Mouse (Mus musculus): ENCODE measurements at regions not wholly inside any gene's neighbourhood (a gene's known extent, or its start where the extent isn't known, plus 50 kb on each side); places are given as distances from the start of the nearest gene placed in this dataset.

DNA sequence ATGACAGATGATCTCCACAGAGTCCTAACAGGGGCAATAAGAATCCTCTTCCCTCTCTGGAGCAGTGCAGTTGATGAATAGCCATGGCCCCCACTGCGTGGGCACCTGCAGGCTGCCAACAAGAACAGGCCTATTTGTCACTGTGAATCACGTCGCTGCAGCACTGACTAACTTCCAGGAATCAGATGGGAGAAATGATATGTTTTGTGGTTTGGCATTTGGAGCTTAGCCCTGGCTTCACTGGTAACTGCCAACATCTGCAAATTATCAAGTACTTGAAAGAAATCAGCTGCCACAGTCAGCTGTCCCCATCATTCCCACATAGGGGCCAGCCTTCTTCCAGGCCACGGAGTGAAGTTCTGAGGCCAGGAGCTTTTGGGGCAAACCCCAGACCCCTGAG lies 142.8 kb downstream of the Ets2 start:
- in situ Hi-C loops (cut with MboI, MseI): no loop called here

DNA sequence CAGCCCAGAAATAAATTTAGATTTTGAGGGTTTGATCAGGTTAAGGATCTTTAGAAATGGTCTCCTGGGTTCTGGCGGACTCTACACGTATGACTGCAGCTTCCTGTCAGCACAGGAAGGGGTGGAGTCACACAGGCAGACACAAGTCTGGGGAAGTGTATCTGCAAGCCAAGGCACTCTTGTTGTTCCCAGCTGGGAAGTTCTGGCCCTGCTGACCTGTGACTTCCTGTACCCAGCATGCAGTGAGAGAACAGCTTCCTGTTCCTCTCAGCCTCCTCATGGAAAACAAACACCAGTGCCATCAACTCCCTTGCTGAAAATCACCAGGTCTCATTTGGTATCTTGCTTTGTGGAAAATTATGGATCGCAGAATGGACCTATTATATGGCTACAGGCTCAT lies 140.9 kb downstream of the Ets2 start:
- in situ Hi-C loops (cut with MboI, MseI): no loop called here

DNA sequence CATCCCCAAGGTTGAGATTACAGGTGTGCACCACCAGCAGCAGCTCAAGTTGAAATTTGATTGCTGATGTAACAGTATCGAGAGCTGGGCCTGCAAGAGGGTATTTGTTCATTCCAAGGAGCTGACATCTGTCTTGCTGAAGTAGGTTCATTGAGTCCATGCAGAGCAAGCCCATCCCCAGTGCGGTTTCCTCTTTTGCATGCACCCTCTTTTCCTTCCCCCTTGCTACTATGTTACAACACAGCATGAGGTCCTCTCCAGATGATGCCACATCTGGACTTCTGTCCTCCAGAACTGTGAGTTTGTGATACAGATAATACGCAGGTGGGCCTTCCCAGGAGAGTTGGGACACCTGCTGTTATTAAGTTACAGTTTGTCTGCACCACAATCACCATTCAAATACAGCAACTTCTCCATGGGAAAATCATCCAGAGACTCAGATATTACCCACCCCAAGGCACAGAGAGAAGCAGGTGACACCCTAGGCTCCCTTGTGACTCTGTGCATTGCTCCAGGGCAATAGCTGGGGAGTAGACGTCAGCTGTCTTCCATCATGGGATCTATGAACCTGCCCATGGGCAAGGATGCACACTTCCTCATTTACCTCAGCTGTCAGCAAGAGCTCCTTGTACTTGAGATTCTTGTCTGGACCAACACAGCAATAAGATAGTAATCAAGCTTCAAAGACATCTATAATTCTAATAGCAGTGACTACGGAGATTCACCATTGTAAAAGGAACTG lies 137.8 kb downstream of the Ets2 start:
- in situ Hi-C loops (cut with MboI, MseI): no loop called here

DNA sequence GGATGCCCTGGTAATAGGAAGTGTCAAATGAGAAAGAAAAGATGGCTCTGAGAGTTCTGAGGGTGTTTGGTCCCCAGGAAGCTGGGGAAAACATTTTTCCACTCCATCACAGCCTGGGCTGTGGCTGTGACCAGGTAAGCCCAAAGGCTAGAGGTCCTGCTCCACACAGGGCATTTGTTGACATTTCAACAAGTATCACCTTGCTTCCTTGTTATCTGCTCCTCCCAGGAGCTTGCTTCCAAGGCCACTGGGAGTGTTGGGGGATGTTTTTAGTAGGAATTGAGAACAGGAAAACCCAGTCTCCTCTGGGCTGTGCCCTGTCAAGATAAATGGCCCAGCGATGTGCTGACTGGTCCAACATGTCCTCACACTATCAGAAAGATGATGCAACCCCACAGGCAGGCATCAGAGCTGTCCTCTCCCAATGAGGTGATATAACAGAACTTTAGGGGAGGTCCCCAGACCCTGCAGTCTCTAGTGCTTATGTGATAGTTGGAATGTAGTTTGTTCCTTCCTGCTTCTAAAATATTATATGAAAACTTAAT lies 137.1 kb downstream of the Ets2 start:
- in situ Hi-C loops (cut with MboI, MseI): no loop called here

DNA sequence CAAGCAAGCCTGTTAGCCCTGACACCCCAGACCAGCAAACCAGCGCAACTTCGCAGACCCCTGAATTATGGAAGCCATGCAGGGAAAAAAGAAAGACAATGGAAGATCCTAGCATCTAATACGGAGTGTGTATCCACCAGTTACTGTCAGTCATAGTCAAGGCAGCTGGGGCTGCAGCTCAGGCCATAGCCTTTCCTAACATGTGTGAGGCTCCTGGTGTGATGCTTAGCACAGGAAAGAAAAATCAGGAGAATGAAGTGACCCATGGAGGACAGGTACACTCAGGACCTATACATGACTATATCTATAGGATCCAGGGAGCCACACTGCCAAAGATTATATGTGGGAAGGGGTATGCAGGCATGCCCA lies 136.6 kb downstream of the Ets2 start:
- in situ Hi-C loops (cut with MboI, MseI): no loop called here

DNA sequence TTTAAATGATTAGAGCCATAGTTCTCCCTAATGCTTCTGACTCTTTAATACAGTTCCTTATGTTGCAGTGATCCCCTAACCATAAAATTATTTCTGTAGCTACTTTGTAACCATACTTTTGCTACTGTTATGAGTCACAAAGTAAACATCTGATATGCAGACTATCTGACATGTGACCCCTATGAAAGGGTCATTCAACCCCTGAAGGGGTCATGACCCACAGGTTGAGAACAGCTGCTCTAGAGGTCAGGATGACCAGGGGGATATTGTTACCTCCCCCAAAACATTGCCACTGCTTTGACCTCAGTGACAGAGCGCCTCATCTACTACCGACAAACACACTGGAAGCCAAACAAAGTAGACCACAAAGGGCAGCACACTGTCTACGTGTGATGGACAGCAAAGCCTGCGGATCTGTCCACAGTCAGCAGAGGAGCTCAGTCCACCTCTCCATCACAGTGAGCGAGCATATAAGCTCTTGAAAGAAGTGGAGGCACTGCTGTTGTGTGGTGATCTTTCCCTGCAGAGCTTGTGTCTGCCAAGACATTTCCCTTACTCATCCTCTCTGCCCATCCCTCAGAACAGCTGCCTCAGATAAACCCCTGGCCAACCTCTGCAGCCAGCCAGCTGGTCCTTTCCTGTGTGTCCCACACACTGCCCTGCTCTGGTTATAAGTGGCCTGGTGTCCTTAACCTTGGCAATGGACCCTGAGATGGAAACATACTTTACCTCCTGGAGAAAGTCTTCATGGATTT lies 136.0 kb downstream of the Ets2 start:
- in situ Hi-C loops (cut with MboI, MseI): no loop called here

DNA sequence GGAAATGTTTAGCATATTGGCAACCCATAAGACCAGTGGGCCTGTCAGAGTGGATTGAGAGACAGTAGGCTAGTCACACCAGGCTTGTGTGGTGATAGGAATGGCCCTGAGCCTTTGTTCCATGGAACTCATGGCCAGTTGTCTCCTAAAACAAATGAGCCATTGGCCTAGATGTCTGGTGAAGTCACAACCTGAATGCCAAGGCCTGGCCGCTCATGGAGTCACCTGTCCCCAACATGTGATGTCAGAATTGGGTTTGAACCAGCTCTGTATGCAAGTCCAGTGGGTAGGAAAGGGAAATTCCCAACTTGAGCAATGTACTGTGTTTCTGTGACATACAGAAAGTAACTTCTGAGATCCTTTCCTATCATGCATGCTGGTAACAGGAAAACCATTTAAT lies 134.1 kb downstream of the Ets2 start:
- in situ Hi-C loops (cut with MboI, MseI): no loop called here

DNA sequence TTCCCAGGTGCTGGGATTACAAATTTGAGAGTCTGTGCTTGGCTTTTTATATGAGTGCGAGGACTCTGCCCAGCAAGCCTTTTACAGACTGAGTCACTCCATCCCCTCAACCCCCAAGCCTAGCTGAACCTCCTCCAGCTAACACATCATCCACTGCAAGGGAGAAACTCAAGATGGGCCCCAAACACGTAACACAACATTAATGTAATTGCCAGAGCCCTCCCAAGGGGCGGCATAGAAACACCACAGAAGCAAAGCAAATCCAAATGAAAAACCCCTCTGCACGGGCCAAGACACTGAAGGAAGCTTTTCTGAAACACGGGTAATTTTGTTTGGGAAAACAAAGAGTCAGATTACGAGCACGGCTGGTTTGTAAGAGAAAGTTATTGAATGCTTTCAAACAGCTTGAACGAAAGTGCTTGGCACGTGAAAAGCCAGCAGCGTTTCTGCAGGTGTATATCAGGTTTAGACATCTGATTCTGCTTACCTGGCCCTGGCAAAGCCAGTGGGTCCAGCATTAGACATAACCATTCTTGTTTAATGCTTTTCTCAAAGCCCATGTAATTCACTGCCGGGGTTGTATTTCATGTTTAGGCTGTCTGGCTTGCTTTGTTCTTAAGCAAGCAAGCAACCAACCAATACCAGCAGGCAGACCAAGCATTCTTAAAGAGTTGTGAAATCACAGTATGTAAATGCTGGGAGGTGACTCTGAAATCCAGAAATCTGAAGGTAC lies 132.8 kb downstream of the Ets2 start:
- in situ Hi-C loops (cut with MboI, MseI): no loop called here

DNA sequence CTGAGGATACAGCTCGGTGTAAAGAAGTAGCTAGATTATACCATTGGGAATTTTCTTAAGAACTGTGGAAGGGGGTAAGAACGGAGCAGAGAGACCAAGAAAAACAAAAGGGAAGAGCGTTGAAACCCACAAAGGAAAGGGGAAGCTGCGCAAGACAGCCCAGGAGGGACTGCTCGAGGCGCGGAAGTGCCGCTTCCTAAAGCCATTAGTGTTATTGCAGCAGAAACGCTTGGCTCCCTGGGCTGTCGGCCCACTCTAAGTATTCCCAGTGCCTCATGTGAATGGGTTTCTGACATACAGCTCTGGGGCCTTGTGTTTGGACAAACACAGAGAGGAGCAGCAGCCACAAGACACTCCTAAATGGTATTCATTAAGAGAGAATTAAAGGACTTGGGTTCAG lies 131.6 kb downstream of the Ets2 start:
- in situ Hi-C loops (cut with MboI, MseI): no loop called here

DNA sequence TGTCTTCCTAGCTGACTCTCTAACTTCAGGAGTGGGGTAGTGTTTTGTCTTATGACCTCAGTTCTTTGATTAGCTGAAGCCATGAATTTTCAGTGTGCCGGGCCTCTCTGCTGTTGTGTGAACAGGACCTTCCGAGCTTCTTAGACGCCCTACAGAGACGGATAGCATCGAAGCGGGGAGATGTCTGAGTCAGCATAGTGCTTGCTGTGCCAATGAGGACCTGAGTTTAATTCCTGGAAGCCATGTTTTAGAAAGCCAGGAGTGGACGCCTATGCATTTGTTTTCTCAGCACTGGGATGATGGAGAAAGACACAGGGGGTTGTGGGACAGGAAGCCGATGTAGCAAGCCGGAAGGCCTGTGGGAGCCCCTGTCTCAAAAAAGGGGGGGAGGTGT lies 130.5 kb downstream of the Ets2 start:
- in situ Hi-C loops (cut with MboI, MseI): no loop called here

DNA sequence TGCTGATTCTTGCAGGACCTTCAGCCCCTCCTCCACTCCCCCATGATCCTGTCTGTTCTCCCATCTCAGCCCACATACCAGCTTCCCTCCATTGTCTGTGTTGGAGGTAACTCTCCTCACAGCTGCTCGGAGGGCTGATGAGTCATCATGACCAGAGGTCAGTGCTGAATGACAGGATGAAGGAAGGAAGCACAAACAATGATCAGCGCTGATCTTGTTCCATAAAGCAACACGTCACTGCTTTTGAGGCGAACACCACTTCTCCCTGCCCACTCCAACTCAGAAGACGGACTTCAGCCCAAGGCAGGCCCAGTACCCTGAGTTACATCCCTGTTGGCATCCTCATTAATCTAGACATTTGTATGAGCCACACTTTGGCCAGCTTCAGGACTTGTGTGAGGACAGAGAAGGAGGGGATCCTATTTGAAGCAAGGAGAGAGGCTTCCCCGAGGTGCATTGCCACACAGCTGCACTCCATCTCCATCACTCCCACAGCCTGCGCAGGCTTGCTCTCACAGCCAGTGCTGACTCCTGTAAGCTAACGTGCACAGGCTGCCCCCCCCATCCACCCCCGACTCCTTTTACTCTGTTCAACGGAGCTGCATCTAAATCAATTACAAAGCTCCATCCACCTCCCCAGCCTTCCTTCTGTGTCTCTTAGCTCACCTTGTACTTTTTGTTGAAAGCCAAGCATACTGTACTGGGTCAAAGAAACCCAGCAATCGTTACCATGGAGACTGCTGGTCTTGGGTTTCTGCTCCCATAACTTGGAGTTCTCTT lies 129.9 kb downstream of the Ets2 start:
- in situ Hi-C loops (cut with MboI, MseI): no loop called here

DNA sequence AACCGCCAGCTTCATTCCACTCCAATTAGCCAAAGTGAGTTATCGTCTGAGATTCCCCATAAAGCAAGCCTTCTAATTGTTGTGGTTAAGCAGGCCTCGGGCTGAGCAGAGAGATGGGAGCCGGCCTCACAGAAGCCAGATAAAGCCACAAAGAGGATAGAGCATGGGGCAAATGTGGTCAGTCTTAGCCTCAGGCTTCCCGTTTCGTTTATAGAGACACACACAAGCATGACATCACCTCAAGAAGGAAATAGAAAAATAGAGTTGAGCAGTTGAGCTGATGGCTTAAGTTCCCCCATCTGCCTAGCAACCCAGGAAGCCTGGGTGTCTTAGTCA lies 125.5 kb downstream of the Ets2 start:
- in situ Hi-C loops (cut with MboI, MseI): no loop called here

DNA sequence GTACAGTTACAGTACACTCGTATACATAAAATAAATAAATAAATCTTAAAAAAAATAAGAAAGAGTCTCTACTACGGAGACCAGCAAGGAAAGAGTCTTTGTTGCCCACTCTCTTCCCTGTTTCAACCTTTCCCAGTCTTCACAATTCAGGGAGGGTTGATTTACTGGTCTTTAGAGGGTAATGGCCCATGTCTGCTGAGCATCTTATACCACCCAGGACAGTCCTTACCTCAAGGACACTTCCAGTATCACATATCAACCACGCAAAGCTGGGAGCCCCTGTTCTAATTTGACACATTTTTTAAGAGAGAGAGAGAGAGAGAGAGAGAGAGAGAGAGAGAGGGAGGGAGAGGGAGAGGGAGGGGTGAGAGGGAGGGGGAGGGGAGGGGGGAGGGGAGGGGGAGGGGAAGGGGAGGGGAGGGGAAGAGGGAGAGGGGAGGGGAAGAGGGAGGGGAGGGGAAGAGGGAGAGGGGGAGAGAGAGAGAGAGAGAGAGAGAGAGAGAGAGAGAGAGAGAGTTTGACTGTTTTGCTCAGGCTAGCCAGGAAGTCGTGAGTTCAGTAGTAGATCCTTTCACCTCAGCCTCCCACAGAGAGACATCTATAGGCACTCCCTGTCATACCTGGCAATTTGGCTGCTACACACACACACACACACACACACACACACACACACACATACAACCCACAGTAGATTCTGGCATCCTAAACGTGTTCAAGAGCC lies 125.0 kb downstream of the Ets2 start:
- in situ Hi-C loops (cut with MboI, MseI): no loop called here

DNA sequence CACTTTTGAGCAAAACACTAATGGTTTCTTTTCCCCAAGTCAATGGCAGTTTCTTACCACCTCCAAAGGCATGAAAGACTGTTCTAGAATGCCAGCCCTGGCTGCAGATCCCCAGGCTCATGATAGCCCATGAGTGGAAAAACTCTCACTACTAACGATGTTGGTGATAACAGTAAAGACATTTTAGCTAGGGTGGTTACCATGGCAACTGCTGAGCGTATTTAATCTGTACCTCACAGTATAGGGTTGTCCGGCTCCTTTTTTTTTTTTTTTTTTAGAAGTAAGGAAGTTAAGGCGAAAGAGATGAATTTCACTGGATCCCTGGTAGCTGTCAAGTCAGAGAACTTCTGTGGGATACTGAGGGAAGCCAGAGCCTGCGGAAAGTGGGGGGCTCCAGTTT lies 123.8 kb downstream of the Ets2 start:
- in situ Hi-C loops (cut with MboI, MseI): no loop called here

DNA sequence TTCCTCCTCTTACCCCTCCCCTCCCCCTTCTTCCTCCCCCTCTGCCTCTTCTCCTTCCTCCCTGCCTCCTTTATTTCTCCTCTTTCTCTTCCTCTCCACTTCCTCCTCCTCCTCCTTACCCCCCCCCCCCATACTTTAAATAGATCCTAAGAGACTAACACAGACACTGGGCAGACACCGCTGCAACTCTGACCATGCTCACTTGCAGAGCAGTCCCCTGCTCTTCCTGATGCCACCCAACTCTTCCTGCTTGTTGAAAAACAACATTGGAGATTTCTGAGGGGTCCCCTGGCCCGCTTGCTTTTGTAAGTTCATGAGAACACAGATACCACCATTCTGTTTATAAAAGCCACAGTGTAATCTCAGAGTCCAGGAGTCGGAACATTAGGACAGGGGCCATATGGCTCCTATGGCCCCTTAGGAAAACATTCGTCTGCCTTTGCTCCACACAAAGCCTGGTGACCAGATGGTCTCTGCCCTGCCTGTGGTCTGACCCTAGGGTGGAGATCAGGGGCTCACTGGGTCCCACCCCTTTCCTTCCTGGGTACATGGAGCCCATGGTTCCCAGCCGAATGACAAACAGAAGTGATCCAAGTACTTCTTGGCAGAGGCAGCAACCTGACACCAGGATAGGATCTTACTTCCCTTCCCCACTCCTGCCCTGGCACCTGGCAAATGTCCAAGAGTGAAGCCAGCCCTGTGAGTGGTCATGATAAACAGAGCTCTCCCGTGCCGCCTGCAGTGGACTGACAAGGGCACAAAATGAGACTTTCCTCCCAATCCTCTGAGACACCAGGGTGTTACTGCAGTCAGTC lies 123.1 kb downstream of the Ets2 start:
- in situ Hi-C loops (cut with MboI, MseI): loop anchor here (25.0 kb wide), 1 partner anchor 663 kb away; no protein-coding TSS in a partner anchor

DNA sequence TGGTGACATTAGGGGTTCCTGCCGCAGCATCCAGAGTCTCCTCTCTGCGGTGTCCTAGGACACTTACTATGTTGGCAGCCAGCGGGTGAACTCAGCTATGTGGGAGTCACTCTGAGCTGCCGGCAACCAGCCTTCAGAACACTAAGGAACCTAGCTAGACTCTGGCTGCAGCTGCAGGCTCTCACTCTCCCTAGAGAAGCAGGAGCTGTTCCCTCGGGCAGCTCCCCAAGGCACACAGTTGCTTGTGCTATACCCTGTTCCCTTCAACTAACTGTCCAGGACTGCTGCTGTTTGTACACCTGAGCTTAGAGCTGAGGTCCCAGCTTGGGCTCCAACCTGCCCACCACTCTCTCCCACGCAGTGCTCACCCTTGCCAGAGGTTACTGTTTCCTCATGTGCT lies 121.9 kb downstream of the Ets2 start:
- in situ Hi-C loops (cut with MboI, MseI): loop anchor here (25.0 kb wide), 1 partner anchor 662 kb away; no protein-coding TSS in a partner anchor

DNA sequence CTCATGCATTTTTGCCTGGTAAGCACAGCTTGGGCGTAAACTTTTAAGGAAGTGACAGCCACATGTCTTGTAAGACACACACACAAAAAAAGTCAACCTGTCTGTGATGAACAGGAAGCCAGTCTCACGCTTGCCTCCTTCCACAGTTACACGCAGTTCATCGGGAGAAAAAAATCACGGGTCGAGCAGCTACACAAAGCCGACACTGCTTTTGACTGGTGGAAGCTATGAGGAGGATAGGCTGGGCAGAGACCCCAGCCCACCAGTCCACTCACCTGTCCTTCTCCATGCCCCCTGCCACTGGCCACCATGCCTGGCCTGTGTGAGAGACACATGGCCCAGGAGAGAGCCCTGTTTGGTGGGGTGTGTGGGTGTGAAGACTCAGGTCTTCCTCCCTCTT lies 119.2 kb downstream of the Ets2 start:
- in situ Hi-C loops (cut with MboI, MseI): loop anchor here (25.0 kb wide), 1 partner anchor 659 kb away; no protein-coding TSS in a partner anchor

DNA sequence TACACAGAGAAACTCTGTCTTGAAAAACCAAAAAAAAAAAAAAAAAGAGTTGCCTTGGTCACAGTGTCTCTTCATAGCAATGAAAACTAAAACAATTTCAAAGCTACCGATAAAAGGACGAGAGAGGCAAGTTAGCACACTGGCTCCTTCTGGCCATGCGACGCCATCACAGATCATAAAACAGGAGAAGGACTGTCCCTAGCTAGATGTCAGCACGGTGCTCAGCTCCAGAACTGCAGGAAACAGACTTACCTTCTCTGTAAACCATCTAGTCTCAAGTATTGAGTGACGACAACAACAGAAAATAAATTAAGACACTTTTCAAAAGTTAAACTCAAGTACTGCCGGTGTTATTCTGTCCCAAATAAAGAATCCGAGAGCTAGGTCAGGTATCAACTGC lies 118.7 kb downstream of the Ets2 start:
- in situ Hi-C loops (cut with MboI, MseI): loop anchor here (25.0 kb wide), 1 partner anchor 658 kb away; no protein-coding TSS in a partner anchor

DNA sequence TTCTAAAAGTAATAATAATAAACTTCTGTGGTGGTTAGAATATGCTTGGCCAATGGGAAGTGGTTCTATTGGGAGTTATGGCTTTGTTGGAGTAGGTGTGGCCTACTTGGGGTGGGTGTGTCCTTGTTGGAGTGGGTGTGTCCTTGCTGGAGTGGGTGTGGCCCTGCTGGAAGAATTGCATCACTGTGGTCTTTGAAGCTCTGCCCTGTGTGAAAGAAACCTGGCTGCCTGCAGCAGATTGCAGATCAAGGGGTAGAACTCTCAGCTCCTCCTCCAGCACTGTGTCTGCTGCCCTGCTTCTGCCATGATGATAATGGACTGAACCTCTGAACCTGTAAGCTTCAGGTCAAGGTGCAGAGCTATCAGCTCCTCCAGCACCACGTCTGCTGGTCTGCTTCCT lies 118.1 kb downstream of the Ets2 start:
- in situ Hi-C loops (cut with MboI, MseI): loop anchor here (25.0 kb wide), 1 partner anchor 658 kb away; no protein-coding TSS in a partner anchor

DNA sequence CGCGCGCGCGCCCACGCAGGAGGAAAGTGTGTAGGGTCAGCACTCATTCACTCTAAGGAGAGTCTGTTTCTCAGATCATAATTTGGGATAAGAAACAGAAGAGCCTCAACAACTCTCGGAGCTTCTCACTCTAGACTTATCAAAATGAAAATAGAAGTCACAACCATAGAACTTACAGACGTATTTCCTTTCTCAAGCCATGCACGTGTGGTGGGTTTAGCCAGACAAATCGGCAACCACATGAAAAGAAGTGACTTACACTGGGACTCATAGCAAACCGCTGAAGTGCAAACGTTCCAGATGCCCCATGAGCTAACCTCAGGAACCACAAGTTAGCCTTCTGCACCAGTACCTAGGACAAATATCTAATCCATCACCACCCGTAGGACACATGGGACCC lies 114.1 kb downstream of the Ets2 start:
- in situ Hi-C loops (cut with MboI, MseI): loop anchor here (25.0 kb wide), 1 partner anchor 654 kb away; no protein-coding TSS in a partner anchor

Data from T-helper 2 cell (primary cell).